Mouse (Mus musculus): ENCODE results near the gene Gm5128.
"Not testable (repeated sequence)": the region's sequence is repeated elsewhere in the genome, so short reads cannot be mapped to it uniquely, and the experiment has no call there.

Gm5128 gene

GRCm38 (mm10) chrX:135372984-135373383, at the start of gene Gm5128:
Gene Gm5128, plus strand, starts transcription at chrX:135373284.
- not testable (repeated sequence) for DNase-seq (ENCODE audit: low spot score in 2 of 2)

GRCm38 (mm10) chrX:135360685-135361084, 12.4 kb upstream of the Gm5128 start:
- not testable (repeated sequence) for DNase-seq (ENCODE audit: low spot score in 2 of 2)

GRCm38 (mm10) chrX:135361943-135362342, 11.1 kb upstream of the Gm5128 start:
- not testable (repeated sequence) for DNase-seq (ENCODE audit: low spot score in 2 of 2)

- DNase-seq (ENCODE audit: low spot score in 2 of 2): not testable (repeated sequence)
Observed at GRCm38 (mm10) chrX:135403578-135403977, 30.5 kb downstream of the Gm5128 start.

- DNase-seq (ENCODE audit: low spot score in 2 of 2): not testable (repeated sequence)
Observed at GRCm38 (mm10) chrX:135421203-135421602, 48.1 kb downstream of the Gm5128 start.

GRCm38 (mm10) chrX:135421824-135422223, 48.7 kb downstream of the Gm5128 start:
- DNase-seq (ENCODE audit: low spot score in 2 of 2): not testable (repeated sequence)

- DNase-seq (ENCODE audit: low spot score in 2 of 2): not testable (repeated sequence)
Observed at GRCm38 (mm10) chrX:135422473-135422872, 49.4 kb downstream of the Gm5128 start.
